Mouse (Mus musculus) intestine, embryonic 15.5 days (tissue): ENCODE measurements around the gene Cracr2a. TPM values are rescaled to one million over a fixed set of nuclear protein-coding genes. Genes with fewer than 3 reads are reported as not detected.

ENCODE experiments used
- ATAC-seq: fragments of 200-750 bp; cut with Nextera tagmentation; 2 replicates; pipeline ENCODE4 v1.8.0; 2017; ENCODE audit warnings: moderate TSS enrichment, moderate library complexity
- H3K27ac ChIP-seq: fragments of 300-500 bp; sonication (generic); 2 replicates; pipeline ENCODE4 v1.5.1; 2015; ENCODE audit warnings: mild to moderate bottlenecking, inconsistent platforms
- H3K27me3 ChIP-seq: fragments of 300-500 bp; sonication (generic); replicated peaks from 2 replicates; pipeline ENCODE4 v1.6.1; 2015; ENCODE audit warnings: inconsistent platforms
- H3K36me3 ChIP-seq: fragments of 300-500 bp; sonication (generic); 2 replicates; pipeline ENCODE4 v1.6.1; 2015; ENCODE audit warnings: inconsistent platforms
- H3K4me1 ChIP-seq: fragments of 300-500 bp; sonication (generic); replicated peaks from 2 replicates; pipeline ENCODE4 v1.6.1; 2015; ENCODE audit warnings: inconsistent platforms
- H3K4me2 ChIP-seq: fragments of 300-500 bp; sonication (generic); replicated peaks from 2 replicates; pipeline ENCODE4 v1.6.1; 2015; ENCODE audit warnings: mild to moderate bottlenecking, inconsistent platforms
- H3K4me3 ChIP-seq: fragments of 300-500 bp; sonication (generic); replicated peaks from 2 replicates; pipeline ENCODE4 v1.5.1; 2015; ENCODE audit warnings: inconsistent platforms
- H3K9ac ChIP-seq: fragments of 300-500 bp; sonication (generic); 2 replicates; pipeline ENCODE4 v1.6.1; 2015; ENCODE audit warnings: inconsistent platforms
- H3K9me3 ChIP-seq: fragments of 300-500 bp; sonication (generic); 2 replicates; pipeline ENCODE4 v1.6.1; 2016; ENCODE audit warnings: inconsistent platforms
- WGBS: fragments of 180-500 bp; shearing (Covaris S2); methylation state at CpG from one replicate; pipeline ENCODE4 v1.1.7; 2015; 5-methylcytosine and 5-hydroxymethylcytosine counted together
- polyA plus RNA-seq: library from polyadenylated mRNA; unstranded; fragments of >200 nt; fragmentation: Nextera tagmentation; extraction: Ambion mirVana; gene quantifications from 2 replicates; pipeline ENCODE4 v1.2.1, GENCODE M21; 2015

Gene Cracr2a
- polyA plus RNA-seq, 1 experiment from 2014 or later, result 2.5 TPM

GRCm38 (mm10) chr6:127611216-127611615, 50.1 kb downstream of the Cracr2a start:
- Histone ChIP-seq H3K27ac (no peak overlapping the region), H3K4me1 (no peaks in the 10 kb centered on the region; the same call in 1 of the 2 replicates), H3K9ac (no peak overlapping the region), H3K27me3 (no peaks in the 10 kb centered on the region), H3K4me2 (no peak overlapping the region), H3K9me3 (no peaks in the 10 kb centered on the region), H3K4me3 (no peak overlapping the region), H3K36me3 (no peaks in the 10 kb centered on the region)
- no peak for ATAC-seq
- WGBS, result 76% methylated on average over 12 of the region's 12 CpGs

DNA sequence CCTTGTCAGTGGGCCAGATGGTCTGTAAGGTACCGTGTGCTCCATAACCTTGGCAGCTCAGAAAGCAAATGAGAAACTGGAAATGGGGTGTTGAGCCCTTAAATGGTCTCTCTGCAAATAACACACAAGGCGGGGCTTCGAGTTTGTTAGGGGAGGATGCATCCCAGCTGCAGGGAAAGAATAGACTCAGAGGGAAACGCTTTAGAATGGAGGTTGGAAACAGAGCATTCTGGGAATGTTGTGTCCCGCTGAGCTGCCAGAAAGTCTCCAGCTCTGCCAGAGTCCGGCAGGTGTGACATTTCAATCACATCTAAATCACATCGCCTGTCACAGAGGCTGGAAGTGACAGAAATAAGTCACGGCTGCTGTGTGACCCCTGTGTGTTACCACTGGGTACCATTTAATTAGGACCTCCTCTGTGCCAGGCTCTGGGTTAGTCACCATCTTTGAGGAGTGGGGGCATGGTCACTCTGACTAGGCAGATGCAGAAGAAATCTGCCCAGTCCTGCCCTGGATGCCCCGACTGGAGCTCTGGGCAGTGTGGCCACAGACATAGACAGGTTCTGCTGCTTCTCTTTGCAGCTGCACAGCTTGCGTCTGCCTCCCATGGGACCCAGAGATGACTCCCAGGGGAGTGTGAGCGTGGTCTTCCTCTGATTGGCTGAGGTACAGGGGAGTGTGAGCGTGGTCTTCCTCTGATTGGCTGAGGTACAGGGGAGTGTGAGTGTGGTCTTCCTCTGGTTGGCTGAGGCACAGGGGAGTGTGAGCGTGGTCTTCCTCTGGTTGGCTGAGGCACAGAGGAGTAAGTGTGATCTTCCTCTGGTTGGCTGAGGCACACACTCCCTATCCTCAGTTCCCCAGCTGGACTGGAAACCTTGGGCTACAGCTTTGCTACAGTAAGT, 53.2 kb downstream of the Cracr2a start:
- no peak overlapping the region for H3K4me2 ChIP-seq
- no peaks in the 10 kb centered on the region for H3K27me3 ChIP-seq
- no peaks in the 10 kb centered on the region for H3K9me3 ChIP-seq
- WGBS, result 50% methylated on average over 13 of the region's 13 CpGs
- no peak overlapping the region for H3K27ac ChIP-seq
- no peaks in the 10 kb centered on the region for H3K36me3 ChIP-seq
- 0 out of 2 replicates have a peak, but pooled peaks have one; percentile 36 for ATAC-seq
- H3K4me3 ChIP-seq, result no peak overlapping the region
- H3K9ac ChIP-seq, result no peak overlapping the region
- no peaks in the 10 kb centered on the region; the same call in 1 of the 2 replicates for H3K4me1 ChIP-seq

- 79% methylated on average over 1 of the region's 1 CpGs for WGBS
- 0 out of 2 replicates have a peak, but pooled peaks have one; percentile 31 for ATAC-seq
- Histone ChIP-seq H3K36me3 (no peaks in the 10 kb centered on the region), H3K27me3 (no peaks in the 10 kb centered on the region), H3K27ac (no peak overlapping the region), H3K9me3 (no peaks in the 10 kb centered on the region), H3K4me1 (no peaks in the 10 kb centered on the region; the same call in 1 of the 2 replicates), H3K9ac (no peak overlapping the region), H3K4me3 (no peak overlapping the region), H3K4me2 (no peak overlapping the region)
Observed at GRCm38 (mm10) chr6:127616623-127617022, 55.5 kb downstream of the Cracr2a start.

- Histone ChIP-seq H3K4me3 (no peak overlapping the region), H3K4me2 (peak overlapping the region; percentile 34; the same call in 1 of the 2 replicates), H3K27me3 (no peaks in the 10 kb centered on the region), H3K9me3 (no peaks in the 10 kb centered on the region), H3K9ac (no peak overlapping the region), H3K4me1 (no peaks in the 10 kb centered on the region; the same call in 1 of the 2 replicates), H3K27ac (no peak overlapping the region), H3K36me3 (no peaks in the 10 kb centered on the region)
- 37% methylated on average over 10 of the region's 10 CpGs for whole genome bisulfite sequencing
- no peak for ATAC-seq
Observed at GRCm38 (mm10) chr6:127617258-127618025, 56.3 kb downstream of the Cracr2a start.

DNA sequence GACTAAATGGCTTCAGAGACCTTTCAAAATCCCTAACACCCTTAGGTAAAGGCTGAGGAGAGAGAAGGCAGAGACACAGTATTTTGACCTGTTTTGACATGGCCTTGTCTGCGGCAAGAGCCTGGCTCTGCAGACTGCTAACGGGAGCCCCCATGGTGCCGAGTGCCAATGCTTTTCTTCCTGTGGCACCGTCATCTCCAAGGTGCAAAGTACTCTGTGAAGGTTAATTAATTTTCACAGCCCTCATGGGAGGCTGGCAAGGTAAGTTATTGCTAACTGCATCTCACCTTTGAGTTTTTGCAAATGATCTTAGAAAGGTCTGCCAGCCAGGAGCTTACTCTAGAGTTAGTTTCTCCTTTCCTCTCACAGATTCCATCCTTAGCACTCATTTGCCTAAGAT, 57.5 kb downstream of the Cracr2a start:
- no peak for ATAC-seq
- H3K9ac ChIP-seq, result no peak overlapping the region
- H3K4me3 ChIP-seq, result no peak overlapping the region
- no peak overlapping the region for H3K4me2 ChIP-seq
- no peak overlapping the region for H3K27ac ChIP-seq
- H3K27me3 ChIP-seq, result no peaks in the 10 kb centered on the region
- H3K4me1 ChIP-seq, result no peaks in the 10 kb centered on the region; the same call in 1 of the 2 replicates
- 83% methylated on average over 4 of the region's 4 CpGs for WGBS
- H3K36me3 ChIP-seq, result no peaks in the 10 kb centered on the region
- H3K9me3 ChIP-seq, result no peaks in the 10 kb centered on the region

GRCm38 (mm10) chr6:127625135-127625534, 64.0 kb downstream of the Cracr2a start:
- H3K4me1 ChIP-seq, result peaks cover 8% of the 10 kb centered on the region; the same call in 1 of the 2 replicates
- H3K27me3 ChIP-seq, result no peaks in the 10 kb centered on the region
- 36% methylated on average over 5 of the region's 5 CpGs for WGBS
- H3K27ac ChIP-seq, result no peak overlapping the region
- no peak overlapping the region for H3K9ac ChIP-seq
- H3K9me3 ChIP-seq, result no peaks in the 10 kb centered on the region
- H3K4me3 ChIP-seq, result no peak overlapping the region
- ATAC-seq, result peak; percentile 36; the same call in 1 of the 2 replicates
- H3K4me2 ChIP-seq, result no peak overlapping the region
- no peaks in the 10 kb centered on the region for H3K36me3 ChIP-seq

GRCm38 (mm10) chr6:127627453-127627852, 66.3 kb downstream of the Cracr2a start:
- H3K4me1 ChIP-seq, result peaks cover 8% of the 10 kb centered on the region; the same call in 1 of the 2 replicates
- no peak for ATAC-seq
- H3K4me3 ChIP-seq, result no peak overlapping the region
- H3K9ac ChIP-seq, result no peak overlapping the region
- H3K4me2 ChIP-seq, result no peak overlapping the region
- H3K36me3 ChIP-seq, result no peaks in the 10 kb centered on the region
- WGBS, result 48% methylated on average over 9 of the region's 9 CpGs
- H3K27me3 ChIP-seq, result no peaks in the 10 kb centered on the region
- H3K27ac ChIP-seq, result no peak overlapping the region
- no peaks in the 10 kb centered on the region for H3K9me3 ChIP-seq

- WGBS, result 77% methylated on average over 2 of the region's 2 CpGs
- no peaks in the 10 kb centered on the region for H3K27me3 ChIP-seq
- no peak overlapping the region for H3K27ac ChIP-seq
- no peak overlapping the region for H3K4me2 ChIP-seq
- no peaks in the 10 kb centered on the region for H3K9me3 ChIP-seq
- H3K4me1 ChIP-seq, result peaks cover 8% of the 10 kb centered on the region; the same call in 1 of the 2 replicates
- no peak overlapping the region for H3K9ac ChIP-seq
- H3K36me3 ChIP-seq, result no peaks in the 10 kb centered on the region
- H3K4me3 ChIP-seq, result no peak overlapping the region
- ATAC-seq, result no peak
Observed at GRCm38 (mm10) chr6:127629249-127629648, 68.1 kb downstream of the Cracr2a start.

- WGBS, result 68% methylated on average over 2 of the region's 2 CpGs
- no peak overlapping the region for H3K9ac ChIP-seq
- ATAC-seq, result no peak
Observed at GRCm38 (mm10) chr6:127634858-127635257, 73.7 kb downstream of the Cracr2a start.

GRCm38 (mm10) chr6:127635462-127636189, 74.5 kb downstream of the Cracr2a start:
- Histone ChIP-seq H3K27me3 (no peaks in the 10 kb centered on the region), H3K36me3 (no peaks in the 10 kb centered on the region), H3K9me3 (no peaks in the 10 kb centered on the region), H3K4me2 (no peak overlapping the region), H3K27ac (no peak overlapping the region), H3K9ac (no peak overlapping the region), H3K4me3 (no peak overlapping the region), H3K4me1 (no peaks in the 10 kb centered on the region; the same call in 1 of the 2 replicates)
- no peak for ATAC-seq
- 73% methylated on average over 9 of the region's 9 CpGs for WGBS

More at GRCm38 (mm10) chr6:127634858-127635257, 73.7 kb downstream of the Cracr2a start:
- H3K4me2 ChIP-seq, result no peak overlapping the region
- H3K27ac ChIP-seq, result no peak overlapping the region
- H3K9me3 ChIP-seq, result no peaks in the 10 kb centered on the region
- no peaks in the 10 kb centered on the region for H3K36me3 ChIP-seq
- no peaks in the 10 kb centered on the region for H3K4me1 ChIP-seq
- H3K4me3 ChIP-seq, result no peak overlapping the region
- H3K27me3 ChIP-seq, result no peaks in the 10 kb centered on the region

GRCm38 (mm10) chr6:127641077-127641801, 80.1 kb downstream of the Cracr2a start:
- Histone ChIP-seq H3K4me3 (no peak overlapping the region), H3K9me3 (no peaks in the 10 kb centered on the region), H3K4me1 (no peaks in the 10 kb centered on the region; the same call in 1 of the 2 replicates), H3K4me2 (no peak overlapping the region), H3K27me3 (no peaks in the 10 kb centered on the region), H3K36me3 (no peaks in the 10 kb centered on the region), H3K9ac (no peak overlapping the region), H3K27ac (no peak overlapping the region)
- 59% methylated on average over 8 of the region's 8 CpGs for WGBS
- peak; percentile 23 for ATAC-seq
